Mouse (Mus musculus) neural tube, embryonic 13.5 days (tissue): ENCODE results near the gene Ppp1r14b. TPM values are rescaled to one million over a fixed set of nuclear protein-coding genes. Genes with fewer than 3 reads are reported as not detected.
A peak's percentile ranks its signal among the peaks of the same experiment; 100 is the strongest.

Source experiments
- ATAC-seq: fragments of 200-750 bp; cut with Nextera tagmentation; 2 replicates; pipeline ENCODE4 v1.8.0; 2017; ENCODE audit warnings: low read depth, mild to moderate bottlenecking, moderate TSS enrichment, moderate library complexity
- H3K27ac ChIP-seq: fragments of 300-500 bp; sonication (generic); replicated peaks from 2 replicates; pipeline ENCODE4 v1.5.1; 2015; ENCODE audit warnings: moderate library complexity, mild to moderate bottlenecking, inconsistent platforms
- H3K27me3 ChIP-seq: fragments of 300-500 bp; sonication (generic); 2 replicates; pipeline ENCODE4 v1.6.1; 2015; ENCODE audit warnings: mild to moderate bottlenecking, inconsistent platforms
- H3K36me3 ChIP-seq: fragments of 300-500 bp; sonication (generic); 2 replicates; pipeline ENCODE4 v1.6.1; 2015; ENCODE audit warnings: mild to moderate bottlenecking, inconsistent platforms
- H3K4me1 ChIP-seq: fragments of 300-500 bp; sonication (generic); replicated peaks from 2 replicates; pipeline ENCODE4 v1.6.1; 2015; ENCODE audit warnings: inconsistent platforms
- H3K4me2 ChIP-seq: fragments of 300-500 bp; sonication (generic); 2 replicates; pipeline ENCODE4 v1.6.1; 2015; ENCODE audit warnings: inconsistent platforms, mild to moderate bottlenecking, moderate library complexity
- H3K4me3 ChIP-seq: fragments of 300-500 bp; sonication (generic); 2 replicates; pipeline ENCODE4 v1.5.1; 2015; ENCODE audit warnings: mild to moderate bottlenecking, inconsistent platforms
- H3K9ac ChIP-seq: fragments of 300-500 bp; sonication (generic); 2 replicates; pipeline ENCODE4 v1.6.1; 2015; ENCODE audit warnings: moderate library complexity, mild to moderate bottlenecking, inconsistent platforms
- H3K9me3 ChIP-seq: fragments of 300-500 bp; sonication (generic); 2 replicates; pipeline ENCODE4 v1.6.1; 2016; ENCODE audit warnings: inconsistent platforms
- WGBS: fragments of 180-500 bp; shearing (Covaris S2); methylation state at CpG from one replicate; pipeline ENCODE4 v1.1.7; 2015; 5-methylcytosine and 5-hydroxymethylcytosine counted together
- polyA plus RNA-seq: library from polyadenylated mRNA; unstranded; fragments of >200 nt; fragmentation: Nextera tagmentation; extraction: Ambion mirVana; gene quantifications from 2 replicates; pipeline ENCODE4 v1.2.1, GENCODE M21; 2015

Ppp1r14b gene
- 191 and 211 TPM in 2 replicates for polyA plus RNA-seq

GRCm38 (mm10) chr19:6974211-6975205 is at the start of gene Ppp1r14b:
Gene Ppp1r14b, plus strand, starts transcription at chr19:6974968.
- Histone ChIP-seq H3K36me3 (peaks cover 19% of the 10 kb centered on the region), H3K4me2 (peak within 1 kb of the TSS; percentile 92), H3K9me3 (no peaks in the 10 kb centered on the region), H3K27ac (peak within 1 kb of the TSS; percentile 96), H3K9ac (peak within 1 kb of the TSS; percentile 89), H3K27me3 (peaks cover 14% of the 10 kb centered on the region), H3K4me1 (peaks cover 69% of the 10 kb centered on the region), H3K4me3 (peak within 1 kb of the TSS; percentile 69)
- peak; percentile 61 for ATAC-seq
- WGBS = under 1% methylated on average over 63 of the region's 84 CpGs

GRCm38 (mm10) chr19:6925307-6925573 is 49.5 kb upstream of the Ppp1r14b start, which contains the start of gene Catsperz:
Gene Catsperz, minus strand, starts transcription at chr19:6925380.
- WGBS = 2% methylated on average over 9 of the region's 9 CpGs
- ATAC-seq = no peak
- peaks cover 75% of the 10 kb centered on the region for H3K27me3 ChIP-seq
- H3K4me2 ChIP-seq = peak within 1 kb of the TSS; percentile 34
- H3K4me1 ChIP-seq = peaks cover 37% of the 10 kb centered on the region
- no peaks in the 10 kb centered on the region for H3K9me3 ChIP-seq
- H3K36me3 ChIP-seq = no peaks in the 10 kb centered on the region
- H3K9ac ChIP-seq = peak within 1 kb of the TSS; percentile 31; the same call in 1 of the 2 replicates
- H3K27ac ChIP-seq = no peak within 1 kb of the TSS
- peak within 1 kb of the TSS; percentile 24 for H3K4me3 ChIP-seq

GRCm38 (mm10) chr19:6925611-6926329 is 49.0 kb upstream of the Ppp1r14b start:
- Histone ChIP-seq H3K4me1 (peaks cover 32% of the 10 kb centered on the region), H3K36me3 (no peaks in the 10 kb centered on the region), H3K9me3 (no peaks in the 10 kb centered on the region), H3K27me3 (peaks cover 79% of the 10 kb centered on the region), H3K9ac (0 out of 2 replicates have a peak overlapping the region, but pooled peaks have one; percentile 31), H3K27ac (no peak overlapping the region), H3K4me3 (peak overlapping the region; percentile 24), H3K4me2 (peak overlapping the region; percentile 34)
- WGBS = 6% methylated on average over 40 of the region's 40 CpGs
- no peak for ATAC-seq

GRCm38 (mm10) chr19:6926559-6927255 is 48.1 kb upstream of the Ppp1r14b start:
- H3K9ac ChIP-seq = no peak overlapping the region
- peaks cover 88% of the 10 kb centered on the region for H3K27me3 ChIP-seq
- no peak overlapping the region for H3K27ac ChIP-seq
- H3K4me2 ChIP-seq = peak overlapping the region; percentile 43
- peak overlapping the region; percentile 14; the same call in 1 of the 2 replicates for H3K4me3 ChIP-seq
- WGBS = 14% methylated on average over 26 of the region's 26 CpGs
- H3K4me1 ChIP-seq = peaks cover 28% of the 10 kb centered on the region
- no peaks in the 10 kb centered on the region for H3K9me3 ChIP-seq
- no peaks in the 10 kb centered on the region for H3K36me3 ChIP-seq
- ATAC-seq = no peak

GRCm38 (mm10) chr19:6928080-6928479 is 46.7 kb upstream of the Ppp1r14b start:
- 10% methylated on average over 9 of the region's 9 CpGs for WGBS
- Histone ChIP-seq H3K27ac (no peak overlapping the region), H3K9me3 (no peaks in the 10 kb centered on the region), H3K4me3 (no peak overlapping the region), H3K9ac (0 out of 2 replicates have a peak overlapping the region, but pooled peaks have one; percentile 26), H3K36me3 (no peaks in the 10 kb centered on the region), H3K27me3 (peaks cover 95% of the 10 kb centered on the region), H3K4me1 (peaks cover 25% of the 10 kb centered on the region), H3K4me2 (no peak overlapping the region)
- ATAC-seq = no peak

GRCm38 (mm10) chr19:6931002-6931401 is 43.8 kb upstream of the Ppp1r14b start:
- Histone ChIP-seq H3K4me1 (peaks cover 25% of the 10 kb centered on the region), H3K4me2 (no peak overlapping the region), H3K27ac (no peak overlapping the region), H3K4me3 (no peak overlapping the region), H3K27me3 (peaks cover 95% of the 10 kb centered on the region), H3K36me3 (no peaks in the 10 kb centered on the region), H3K9ac (no peak overlapping the region), H3K9me3 (no peaks in the 10 kb centered on the region)
- 0% methylated on average over 2 of the region's 2 CpGs for WGBS
- ATAC-seq = no peak

- Histone ChIP-seq H3K27me3 (peaks cover 94% of the 10 kb centered on the region), H3K27ac (no peak overlapping the region), H3K4me3 (no peak overlapping the region), H3K4me1 (peaks cover 19% of the 10 kb centered on the region), H3K36me3 (no peaks in the 10 kb centered on the region), H3K9me3 (no peaks in the 10 kb centered on the region), H3K4me2 (no peak overlapping the region), H3K9ac (no peak overlapping the region)
- 38% methylated on average over 1 of the region's 1 CpGs for WGBS
- ATAC-seq = no peak
These were observed 42.8 kb upstream of the Ppp1r14b start for GRCm38 (mm10) chr19:6932018-6932417.

- Histone ChIP-seq H3K4me1 (peaks cover 19% of the 10 kb centered on the region), H3K9ac (peak overlapping the region; percentile 75), H3K9me3 (no peaks in the 10 kb centered on the region), H3K27ac (no peak overlapping the region), H3K4me3 (peak overlapping the region; percentile 42; the same call in 1 of the 2 replicates), H3K36me3 (no peaks in the 10 kb centered on the region), H3K4me2 (peak overlapping the region; percentile 69), H3K27me3 (peaks cover 87% of the 10 kb centered on the region)
- ATAC-seq = no peak
- 19% methylated on average over 4 of the region's 4 CpGs for WGBS
These were observed 41.7 kb upstream of the Ppp1r14b start for GRCm38 (mm10) chr19:6933102-6933435.

- Histone ChIP-seq H3K36me3 (no peaks in the 10 kb centered on the region; the same call in 1 of the 2 replicates), H3K4me1 (peaks cover 25% of the 10 kb centered on the region), H3K27me3 (peaks cover 81% of the 10 kb centered on the region), H3K4me3 (peak overlapping the region; percentile 42), H3K4me2 (peak overlapping the region; percentile 69), H3K27ac (no peak overlapping the region), H3K9ac (peak overlapping the region; percentile 75), H3K9me3 (no peaks in the 10 kb centered on the region)
- ATAC-seq = peak; percentile 72
- WGBS = 3% methylated on average over 58 of the region's 58 CpGs
These were observed 41.2 kb upstream of the Ppp1r14b start for GRCm38 (mm10) chr19:6933436-6934194.

- peak within 1 kb of the TSS; percentile 75 for H3K9ac ChIP-seq
- H3K27me3 ChIP-seq = peaks cover 74% of the 10 kb centered on the region
- no peaks in the 10 kb centered on the region for H3K9me3 ChIP-seq
- no peak within 1 kb of the TSS for H3K27ac ChIP-seq
- peak within 1 kb of the TSS; percentile 69 for H3K4me2 ChIP-seq
- peaks cover 33% of the 10 kb centered on the region for H3K4me1 ChIP-seq
- H3K4me3 ChIP-seq = peak within 1 kb of the TSS; percentile 42
- WGBS = 11% methylated on average over 23 of the region's 23 CpGs
- ATAC-seq = no peak
- H3K36me3 ChIP-seq = no peaks in the 10 kb centered on the region; the same call in 1 of the 2 replicates
These were observed 40.4 kb upstream of the Ppp1r14b start, which contains the start of gene Kcnk4 for GRCm38 (mm10) chr19:6934195-6934977. Gene Kcnk4, minus strand, starts transcription at chr19:6934515.
